Mouse (Mus musculus): ENCODE measurements around the gene Cmss1. TPM values are rescaled to one million over a fixed set of nuclear protein-coding genes. Genes with fewer than 3 reads are reported as not detected.

The Cmss1 gene
- polyA plus RNA-seq, 1 experiment from 2014 or later, result 18.6 TPM

- no peaks in the 10 kb centered on the region for H3K9me3 ChIP-seq (replicated peaks; ENCODE audit: control insufficient read depth, low read length)
- no peak overlapping the region for H3K9ac ChIP-seq (ENCODE audit: low read depth, low read length)
- H3K4me1 ChIP-seq (ENCODE audit: control insufficient read depth, low read depth, low read length), result no peaks in the 10 kb centered on the region
- H3K27me3 ChIP-seq (ENCODE audit: control insufficient read depth, insufficient read depth, low read depth, low read length), result no peaks in the 10 kb centered on the region
- no peak overlapping the region for H3K4me2 ChIP-seq (ENCODE audit: low read depth, low read length)
- no peaks in the 10 kb centered on the region for H3K36me3 ChIP-seq (ENCODE audit: control insufficient read depth, insufficient read depth)
- H3K27ac ChIP-seq (ENCODE audit: low read length), result no peak overlapping the region
- ATAC-seq (ENCODE audit: low read depth), result no peak
- WGBS (ENCODE audit: insufficient replicate concordance), result 38% methylated on average over 7 of the region's 7 CpGs
- no peak overlapping the region for H3K4me3 ChIP-seq (ENCODE audit: low read depth, low read length)
Measured at GRCm38 (mm10) chr16:57593422-57594157, 13.1 kb downstream of the Cmss1 start.

DNA sequence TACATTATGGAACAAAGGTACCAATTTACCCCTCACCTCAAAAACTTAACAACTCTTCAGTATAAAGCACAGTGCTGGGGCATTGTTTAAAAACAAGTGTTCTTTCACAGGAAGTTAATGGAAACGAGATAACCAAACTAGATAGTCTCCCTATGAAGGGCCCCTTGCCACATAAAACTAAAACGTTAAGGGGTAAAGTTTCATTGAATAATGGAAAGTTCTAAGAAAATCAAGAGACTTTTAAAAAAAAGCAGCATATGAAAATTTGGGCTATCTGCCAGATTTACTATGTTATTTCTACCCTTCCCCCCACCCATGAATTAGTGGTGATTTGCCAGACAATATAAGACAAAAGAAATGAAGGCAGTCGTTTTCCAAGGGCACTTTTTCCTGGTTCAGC lies 21.5 kb downstream of the Cmss1 start:
- no peak overlapping the region for H3K27ac ChIP-seq (ENCODE audit: low read length)
- no peaks in the 10 kb centered on the region for H3K36me3 ChIP-seq (ENCODE audit: control insufficient read depth, insufficient read depth)
- no peak overlapping the region for H3K4me2 ChIP-seq (ENCODE audit: low read depth, low read length)
- ATAC-seq (ENCODE audit: low read depth), result no peak
- H3K9ac ChIP-seq (ENCODE audit: low read depth, low read length), result no peak overlapping the region
- no peaks in the 10 kb centered on the region for H3K9me3 ChIP-seq (replicated peaks; ENCODE audit: control insufficient read depth, low read length)
- no peaks in the 10 kb centered on the region; the same call in 1 of the 2 replicates for H3K4me1 ChIP-seq (ENCODE audit: control insufficient read depth, low read depth, low read length)
- H3K27me3 ChIP-seq (ENCODE audit: control insufficient read depth, insufficient read depth, low read depth, low read length), result no peaks in the 10 kb centered on the region
- no peak overlapping the region for H3K4me3 ChIP-seq (ENCODE audit: low read depth, low read length)
- WGBS (ENCODE audit: insufficient replicate concordance), result 11% methylated on average over 3 of the region's 3 CpGs

- Histone ChIP-seq H3K9me3 (replicated peaks; ENCODE audit: control insufficient read depth, low read length) (no peaks in the 10 kb centered on the region), H3K9ac (ENCODE audit: low read depth, low read length) (no peak overlapping the region), H3K4me2 (ENCODE audit: low read depth, low read length) (no peak overlapping the region), H3K4me3 (ENCODE audit: low read depth, low read length) (no peak overlapping the region), H3K27me3 (ENCODE audit: control insufficient read depth, insufficient read depth, low read depth, low read length) (no peaks in the 10 kb centered on the region), H3K4me1 (ENCODE audit: control insufficient read depth, low read depth, low read length) (no peaks in the 10 kb centered on the region; the same call in 1 of the 2 replicates), H3K27ac (ENCODE audit: low read length) (no peak overlapping the region), H3K36me3 (ENCODE audit: control insufficient read depth, insufficient read depth) (no peaks in the 10 kb centered on the region)
- ATAC-seq (ENCODE audit: low read depth), result no peak
- 36% methylated on average over 2 of the region's 2 CpGs for WGBS (ENCODE audit: insufficient replicate concordance)
Measured at GRCm38 (mm10) chr16:57582008-57582407, 24.7 kb downstream of the Cmss1 start.

- Histone ChIP-seq H3K9me3 (replicated peaks; ENCODE audit: control insufficient read depth, low read length) (no peaks in the 10 kb centered on the region), H3K4me2 (ENCODE audit: low read depth, low read length) (no peak overlapping the region), H3K4me1 (ENCODE audit: control insufficient read depth, low read depth, low read length) (no peaks in the 10 kb centered on the region), H3K27ac (ENCODE audit: low read length) (no peak overlapping the region), H3K36me3 (ENCODE audit: control insufficient read depth, insufficient read depth) (no peaks in the 10 kb centered on the region), H3K4me3 (ENCODE audit: low read depth, low read length) (no peak overlapping the region), H3K9ac (ENCODE audit: low read depth, low read length) (no peak overlapping the region), H3K27me3 (ENCODE audit: control insufficient read depth, insufficient read depth, low read depth, low read length) (no peaks in the 10 kb centered on the region)
- WGBS (ENCODE audit: insufficient replicate concordance), result 39% methylated on average over 7 of the region's 7 CpGs
- ATAC-seq (ENCODE audit: low read depth), result peak; percentile 39; the same call in 1 of the 2 replicates
Measured at GRCm38 (mm10) chr16:57580041-57580440, 26.6 kb downstream of the Cmss1 start.

DNA sequence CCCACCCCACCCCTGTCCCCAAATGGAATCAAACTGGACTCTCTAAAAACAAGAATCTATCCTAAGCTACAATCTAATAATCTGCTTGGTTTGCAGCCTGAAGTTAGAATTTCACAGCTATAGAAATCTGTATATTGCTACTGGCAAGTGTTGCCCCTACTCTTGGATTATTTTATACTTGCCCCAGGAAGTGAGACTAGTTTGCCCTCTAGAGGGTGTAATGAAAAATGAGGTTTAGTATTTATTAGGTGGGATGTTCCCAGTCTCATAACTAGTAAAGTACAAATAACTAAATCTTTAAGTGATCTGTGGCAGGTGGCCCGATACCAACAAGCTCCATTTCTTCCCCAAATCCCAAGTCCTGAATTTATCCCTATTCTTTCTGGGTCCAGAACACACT lies 29.1 kb downstream of the Cmss1 start:
- H3K36me3 ChIP-seq (ENCODE audit: control insufficient read depth, insufficient read depth), result no peaks in the 10 kb centered on the region
- no peak overlapping the region for H3K9ac ChIP-seq (ENCODE audit: low read depth, low read length)
- H3K4me1 ChIP-seq (ENCODE audit: control insufficient read depth, low read depth, low read length), result no peaks in the 10 kb centered on the region
- H3K9me3 ChIP-seq (replicated peaks; ENCODE audit: control insufficient read depth, low read length), result no peaks in the 10 kb centered on the region
- no peak overlapping the region for H3K4me3 ChIP-seq (ENCODE audit: low read depth, low read length)
- H3K27me3 ChIP-seq (ENCODE audit: control insufficient read depth, insufficient read depth, low read depth, low read length), result no peaks in the 10 kb centered on the region
- whole genome bisulfite sequencing (ENCODE audit: insufficient replicate concordance), result 77% methylated on average over 1 of the region's 1 CpGs
- no peak for ATAC-seq (ENCODE audit: low read depth)
- no peak overlapping the region for H3K27ac ChIP-seq (ENCODE audit: low read length)
- no peak overlapping the region for H3K4me2 ChIP-seq (ENCODE audit: low read depth, low read length)

GRCm38 (mm10) chr16:57575764-57576388 lies 30.8 kb downstream of the Cmss1 start:
- no peak for ATAC-seq (ENCODE audit: low read depth)
- WGBS (ENCODE audit: insufficient replicate concordance), result 65% methylated on average over 1 of the region's 1 CpGs
- H3K4me3 ChIP-seq (ENCODE audit: low read depth, low read length), result no peak overlapping the region
- H3K27me3 ChIP-seq (ENCODE audit: control insufficient read depth, insufficient read depth, low read depth, low read length), result no peaks in the 10 kb centered on the region
- no peaks in the 10 kb centered on the region for H3K9me3 ChIP-seq (replicated peaks; ENCODE audit: control insufficient read depth, low read length)
- H3K4me1 ChIP-seq (ENCODE audit: control insufficient read depth, low read depth, low read length), result no peaks in the 10 kb centered on the region
- H3K36me3 ChIP-seq (ENCODE audit: control insufficient read depth, insufficient read depth), result no peaks in the 10 kb centered on the region
- no peak overlapping the region for H3K27ac ChIP-seq (ENCODE audit: low read length)
- H3K4me2 ChIP-seq (ENCODE audit: low read depth, low read length), result no peak overlapping the region
- no peak overlapping the region for H3K9ac ChIP-seq (ENCODE audit: low read depth, low read length)

- 58% methylated on average over 1 of the region's 1 CpGs for WGBS (ENCODE audit: insufficient replicate concordance)
- Histone ChIP-seq H3K36me3 (ENCODE audit: control insufficient read depth, insufficient read depth) (no peaks in the 10 kb centered on the region), H3K27ac (ENCODE audit: low read length) (no peak overlapping the region), H3K4me2 (ENCODE audit: low read depth, low read length) (no peak overlapping the region), H3K9ac (ENCODE audit: low read depth, low read length) (no peak overlapping the region), H3K4me3 (ENCODE audit: low read depth, low read length) (no peak overlapping the region), H3K4me1 (ENCODE audit: control insufficient read depth, low read depth, low read length) (no peaks in the 10 kb centered on the region), H3K27me3 (ENCODE audit: control insufficient read depth, insufficient read depth, low read depth, low read length) (no peaks in the 10 kb centered on the region), H3K9me3 (replicated peaks; ENCODE audit: control insufficient read depth, low read length) (no peaks in the 10 kb centered on the region)
- ATAC-seq (ENCODE audit: low read depth), result no peak
Measured at GRCm38 (mm10) chr16:57573831-57574230, 32.8 kb downstream of the Cmss1 start.

DNA sequence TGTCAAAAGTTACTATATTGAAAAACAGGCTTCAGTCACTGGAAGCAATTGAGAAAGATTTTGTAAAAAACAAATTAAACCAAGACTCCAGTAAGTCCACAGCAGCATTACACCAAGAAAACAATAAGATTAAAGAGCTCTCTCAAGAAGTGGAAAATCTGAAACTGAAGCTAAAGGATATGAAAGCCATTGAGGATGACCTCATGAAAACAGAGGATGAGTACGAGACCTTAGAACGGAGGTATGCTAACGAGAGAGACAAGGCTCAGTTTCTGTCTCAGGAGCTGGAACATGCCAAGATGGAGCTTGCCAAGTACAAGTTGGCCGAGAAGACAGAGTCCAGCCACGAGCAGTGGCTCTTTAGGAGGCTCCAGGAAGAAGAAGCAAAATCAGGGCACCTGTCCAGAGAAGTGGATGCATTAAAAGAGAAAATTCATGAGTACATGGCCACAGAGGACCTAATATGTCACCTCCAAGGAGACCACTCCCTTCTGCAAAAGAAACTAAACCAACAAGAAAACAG lies 35.8 kb downstream of the Cmss1 start:
- Histone ChIP-seq H3K36me3 (ENCODE audit: control insufficient read depth, insufficient read depth) (no peaks in the 10 kb centered on the region), H3K9me3 (replicated peaks; ENCODE audit: control insufficient read depth, low read length) (no peaks in the 10 kb centered on the region), H3K4me3 (ENCODE audit: low read depth, low read length) (no peak overlapping the region), H3K27ac (ENCODE audit: low read length) (no peak overlapping the region), H3K4me2 (ENCODE audit: low read depth, low read length) (no peak overlapping the region), H3K4me1 (ENCODE audit: control insufficient read depth, low read depth, low read length) (no peaks in the 10 kb centered on the region), H3K27me3 (ENCODE audit: control insufficient read depth, insufficient read depth, low read depth, low read length) (no peaks in the 10 kb centered on the region), H3K9ac (ENCODE audit: low read depth, low read length) (no peak overlapping the region)
- no peak for ATAC-seq (ENCODE audit: low read depth)
- WGBS (ENCODE audit: insufficient replicate concordance), result 72% methylated on average over 5 of the region's 5 CpGs

Measured in liver, embryonic 16.5 days (tissue).